Comparison of ENCODE assay signal across 8 mouse cellular contexts in genomic region chr1:55131424-55132014, GRCm38 (mm10). TPM values are rescaled to one million over a fixed set of nuclear protein-coding genes. Genes with fewer than 3 reads are reported as not detected.
DNase-seq lines count a peak whose midpoint lies in the region; ATAC-seq and TF ChIP-seq lines count a peak whose summit lies in the region.

No protein-coding gene starts in this region.

- peak overlapping the region; percentile 99 for H3K4me3 ChIP-seq in kidney, adult 2 months (ENCODE audit: insufficient read depth, low read depth, low read length)
- H3K4me3 ChIP-seq in G1E (ENCODE audit: low read depth, low read length) = peak overlapping the region; percentile 98
- peak overlapping the region; percentile 100 for H3K4me3 ChIP-seq in embryonic facial prominence, embryonic 13.5 days
- peak overlapping the region; percentile 100 for H3K4me3 ChIP-seq in intestine, embryonic 16.5 days (ENCODE audit: low read length)
- peak overlapping the region; percentile 100 for H3K4me3 ChIP-seq in megakaryocyte, embryonic 14.5 days (replicated peaks)

- TF ChIP-seq POLR2A in kidney, adult 2 months (IDR thresholded peaks at IDR 0.05; ENCODE audit: low read depth, low read length) = no peak

- DNase-seq in kidney, adult 2 months = peak; percentile 61
- DNase-seq in kidney, adult 11 months = no peak
- DNase-seq in G1E (ENCODE audit: low spot score) = peak; percentile 50
- peak; percentile 73 for DNase-seq in testis, postnatal 14 days (ENCODE audit: low spot score)
- no peak for DNase-seq in gastrocnemius, postnatal 10 days

- WGBS in kidney, adult 2 months = under 1% methylated on average over 45 of the region's 47 CpGs
- WGBS in embryonic facial prominence, embryonic 13.5 days = under 1% methylated on average over 47 of the region's 47 CpGs
- 0% methylated on average over 41 of the region's 47 CpGs for WGBS in intestine, embryonic 16.5 days

- no peak for TF ChIP-seq CTCF in kidney, adult 2 months (conservative IDR thresholded peaks at IDR 0.05; ENCODE audit: insufficient read depth, insufficient read length, low read depth, low read length)
- TF ChIP-seq CTCF in G1E (IDR thresholded peaks at IDR 0.05; ENCODE audit: low read depth, low read length) = no peak

- H3K4me1 ChIP-seq in kidney, adult 2 months (ENCODE audit: control insufficient read depth, insufficient read depth, low read length) = peaks cover 9% of the 10 kb centered on the region
- H3K4me1 ChIP-seq in G1E (ENCODE audit: insufficient read depth, low read depth, low read length) = peaks cover 33% of the 10 kb centered on the region
- H3K4me1 ChIP-seq in embryonic facial prominence, embryonic 13.5 days = peaks cover 10% of the 10 kb centered on the region
- H3K4me1 ChIP-seq in intestine, embryonic 16.5 days (ENCODE audit: control insufficient read depth, insufficient read depth, low read length) = peaks cover 4% of the 10 kb centered on the region
- peaks cover 27% of the 10 kb centered on the region for H3K4me1 ChIP-seq in megakaryocyte, embryonic 14.5 days

- no peaks in the 10 kb centered on the region for H3K9me3 ChIP-seq in G1E (replicated peaks)
- H3K9me3 ChIP-seq in embryonic facial prominence, embryonic 13.5 days = no peaks in the 10 kb centered on the region
- no peaks in the 10 kb centered on the region for H3K9me3 ChIP-seq in intestine, embryonic 16.5 days (ENCODE audit: control insufficient read depth, low read length)
- H3K9me3 ChIP-seq in megakaryocyte, embryonic 14.5 days = no peaks in the 10 kb centered on the region

- H3K27ac ChIP-seq in kidney, adult 2 months (ENCODE audit: insufficient read depth, low read depth, low read length) = peak overlapping the region; percentile 94
- peak overlapping the region; percentile 97 for H3K27ac ChIP-seq in embryonic facial prominence, embryonic 13.5 days
- H3K27ac ChIP-seq in intestine, embryonic 16.5 days (ENCODE audit: low read length) = peak overlapping the region; percentile 98

- ATAC-seq in G1E (ENCODE audit: extremely low read depth, insufficient number of reproducible peaks, low FRiP score, poor library complexity, severe bottlenecking) = no peak
- ATAC-seq in embryonic facial prominence, embryonic 13.5 days (ENCODE audit: insufficient number of reproducible peaks, insufficient read depth, low FRiP score, low TSS enrichment, low read depth) = peak; percentile 83
- ATAC-seq in intestine, embryonic 16.5 days = peak; percentile 86

- peak overlapping the region; percentile 60 for H3K4me2 ChIP-seq in embryonic facial prominence, embryonic 13.5 days
- peak overlapping the region; percentile 56 for H3K4me2 ChIP-seq in intestine, embryonic 16.5 days (ENCODE audit: low read depth, low read length)

- H3K36me3 ChIP-seq in kidney, adult 2 months (ENCODE audit: control insufficient read depth, insufficient read depth, low read length) = no peaks in the 10 kb centered on the region
- peaks cover 24% of the 10 kb centered on the region for H3K36me3 ChIP-seq in G1E (replicated peaks)
- no peaks in the 10 kb centered on the region; the same call in 1 of the 2 replicates for H3K36me3 ChIP-seq in embryonic facial prominence, embryonic 13.5 days
- no peaks in the 10 kb centered on the region for H3K36me3 ChIP-seq in intestine, embryonic 16.5 days (ENCODE audit: control insufficient read depth, insufficient read depth, low read length)
- H3K36me3 ChIP-seq in megakaryocyte, embryonic 14.5 days (replicated peaks; ENCODE audit: low read length) = peaks cover 24% of the 10 kb centered on the region

- H3K9ac ChIP-seq in embryonic facial prominence, embryonic 13.5 days = peak overlapping the region; percentile 99
- peak overlapping the region; percentile 100 for H3K9ac ChIP-seq in intestine, embryonic 16.5 days (ENCODE audit: low read depth, low read length)

- no peaks in the 10 kb centered on the region for H3K27me3 ChIP-seq in kidney, adult 2 months (replicated peaks; ENCODE audit: control insufficient read depth, insufficient read depth, low read length)
- no peaks in the 10 kb centered on the region for H3K27me3 ChIP-seq in G1E (ENCODE audit: insufficient read depth, low read length)
- H3K27me3 ChIP-seq in embryonic facial prominence, embryonic 13.5 days = no peaks in the 10 kb centered on the region
- no peaks in the 10 kb centered on the region for H3K27me3 ChIP-seq in intestine, embryonic 16.5 days (replicated peaks; ENCODE audit: control insufficient read depth, insufficient read depth, low read length)
- H3K27me3 ChIP-seq in megakaryocyte, embryonic 14.5 days (replicated peaks) = no peaks in the 10 kb centered on the region

RNA-seq across cellular contexts. Expression of gene Mob4, which starts 0.5 kb away (rescaled TPM):
- 10.3 and 16.0 TPM in 2 replicates for polyA plus RNA-seq in kidney, adult 2 months (2012; rRNA removed)
- total RNA-seq in G1E (2014; fragmentation: Nextera tagmentation) (65.2 and 69.4 TPM in 2 replicates), G1E (2017) (98.7 and 124 TPM in 2 replicates)
- polyA plus RNA-seq in G1E (2012) = 7.7 TPM in 2 replicates
- 149 and 165 TPM in 2 replicates for polyA plus RNA-seq in embryonic facial prominence, embryonic 13.5 days (2015; fragmentation: Nextera tagmentation; extraction: Ambion mirVana)
- polyA plus RNA-seq in intestine, embryonic 16.5 days (2015; fragmentation: Nextera tagmentation; extraction: Ambion mirVana) = 139 and 155 TPM in 2 replicates
- 7.0 TPM in 1 of 2 replicates, not detected in the other for polyA plus RNA-seq in megakaryocyte, embryonic 14.5 days (2012; ENCODE audit: insufficient read depth, low replicate concordance)
- 10 to 100 TPM; 45.3 to 48.0 TPM for total RNA-seq in gastrocnemius, postnatal 10 days (2021)

RNA-seq across cellular contexts. Expression of gene Hspd1, which starts 43.5 kb away (rescaled TPM):
- polyA plus RNA-seq in kidney, adult 2 months (2012; rRNA removed) = 66.8 and 99.8 TPM in 2 replicates
- total RNA-seq in G1E (2014; fragmentation: Nextera tagmentation) = 273 and 291 TPM in 2 replicates
- 690 and 812 TPM in 2 replicates for total RNA-seq in G1E (2017)
- 89.2 and 116 TPM in 2 replicates for polyA plus RNA-seq in G1E (2012)
- 330 and 337 TPM in 2 replicates for polyA plus RNA-seq in embryonic facial prominence, embryonic 13.5 days (2015; fragmentation: Nextera tagmentation; extraction: Ambion mirVana)
- polyA plus RNA-seq in intestine, embryonic 16.5 days (2015; fragmentation: Nextera tagmentation; extraction: Ambion mirVana) = 681 and 748 TPM in 2 replicates
- 11.8 and 31.5 TPM in 2 replicates for polyA plus RNA-seq in megakaryocyte, embryonic 14.5 days (2012; ENCODE audit: insufficient read depth, low replicate concordance)
- total RNA-seq in gastrocnemius, postnatal 10 days (2021) = 100 to 1,000 TPM; 176 to 188 TPM

RNA-seq across cellular contexts. Expression of gene Hspe1, which starts 43.6 kb away (rescaled TPM):
- 46.2 and 90.1 TPM in 2 replicates for polyA plus RNA-seq in kidney, adult 2 months (2012; rRNA removed)
- total RNA-seq in G1E (2014; fragmentation: Nextera tagmentation) (166 and 187 TPM in 2 replicates), G1E (2017) (638 and 797 TPM in 2 replicates)
- 121 and 163 TPM in 2 replicates for polyA plus RNA-seq in G1E (2012)
- 407 and 434 TPM in 2 replicates for polyA plus RNA-seq in embryonic facial prominence, embryonic 13.5 days (2015; fragmentation: Nextera tagmentation; extraction: Ambion mirVana)
- polyA plus RNA-seq in intestine, embryonic 16.5 days (2015; fragmentation: Nextera tagmentation; extraction: Ambion mirVana) = 686 and 742 TPM in 2 replicates
- polyA plus RNA-seq in megakaryocyte, embryonic 14.5 days (2012; ENCODE audit: insufficient read depth, low replicate concordance) = 21.9 and 66.1 TPM in 2 replicates
- total RNA-seq in gastrocnemius, postnatal 10 days (2021) = 100 to 1,000 TPM in 1 of 2 experiments, 10 to 100 TPM in 1; 83.6 to 101 TPM

Comparison
In these comparisons a context has a peak if more than half of its experiments do, and no peak if none do; other contexts are left out.
1. DNase-seq: peak in kidney, adult 2 months (single experiment), G1E (single experiment) and testis, postnatal 14 days (single experiment); none in kidney, adult 11 months (single experiment) and gastrocnemius, postnatal 10 days (single experiment).
2. Peak in every context shown above with its lines, with median percentiles within 50 percentile points of each other: H3K27ac ChIP-seq and H3K4me3 ChIP-seq.